Mouse (Mus musculus) MEL (cell line): ENCODE measurements around the gene Zfp109.

ENCODE experiments used
- CTCF ChIP-seq, 3 experiments: IDR thresholded peaks in 2 of 3; conservative IDR thresholded peaks in 1 of 3; 2 replicates each; pipeline ENCODE4 v1.5.1; 2011 to 2012; ENCODE audit warnings: low read length in 3 of 3, low read depth in 2 of 3, mild to moderate bottlenecking in 2 of 3, improper control_type of control experiment in 1 of 3, inconsistent platforms in 1 of 3, mixed read lengths in 1 of 3, moderate library complexity in 1 of 3; ENCODE audit not compliant: control insufficient read depth in 1 of 3, insufficient read depth in 1 of 3, poor library complexity in 1 of 3, severe bottlenecking in 1 of 3
- GABPA ChIP-seq: IDR thresholded peaks from 2 replicates; pipeline ENCODE4 v1.6.1; 2012; ENCODE audit warnings: low read depth, mild to moderate bottlenecking, inconsistent platforms, low read length, improper control_type of control experiment, moderate library complexity
- GATA1 ChIP-seq: IDR thresholded peaks from 2 replicates; pipeline ENCODE4 v1.6.1; 2011; ENCODE audit warnings: low read depth, low read length, improper control_type of control experiment
- MAFK ChIP-seq: IDR thresholded peaks from 2 replicates; pipeline ENCODE4 v1.6.1; 2011; ENCODE audit warnings: low read depth, mild to moderate bottlenecking, low read length, improper control_type of control experiment, borderline replicate concordance
- MEF2A ChIP-seq: IDR thresholded peaks from 2 replicates; pipeline ENCODE4 v1.6.1; 2014; ENCODE audit warnings: low read depth, mild to moderate bottlenecking, inconsistent platforms, low read length, improper control_type of control experiment; ENCODE audit not compliant: poor library complexity, insufficient replicate concordance, severe bottlenecking; ENCODE audit errors: extremely low read depth
- POLR2AphosphoS5 ChIP-seq: IDR thresholded peaks from 2 replicates; pipeline ENCODE4 v1.6.1; 2012; ENCODE audit warnings: low read depth, borderline replicate concordance, mild to moderate bottlenecking, inconsistent platforms, low read length, moderate library complexity, mixed read lengths
- TAL1 ChIP-seq: IDR thresholded peaks from 2 replicates; pipeline ENCODE4 v1.6.1; 2012; ENCODE audit warnings: mild to moderate bottlenecking, inconsistent platforms, low read length, moderate library complexity, mixed read lengths
- TBP ChIP-seq: IDR thresholded peaks from 2 replicates; pipeline ENCODE4 v1.8.0; 2011; ENCODE audit warnings: low read depth, low read length, improper control_type of control experiment

DNA sequence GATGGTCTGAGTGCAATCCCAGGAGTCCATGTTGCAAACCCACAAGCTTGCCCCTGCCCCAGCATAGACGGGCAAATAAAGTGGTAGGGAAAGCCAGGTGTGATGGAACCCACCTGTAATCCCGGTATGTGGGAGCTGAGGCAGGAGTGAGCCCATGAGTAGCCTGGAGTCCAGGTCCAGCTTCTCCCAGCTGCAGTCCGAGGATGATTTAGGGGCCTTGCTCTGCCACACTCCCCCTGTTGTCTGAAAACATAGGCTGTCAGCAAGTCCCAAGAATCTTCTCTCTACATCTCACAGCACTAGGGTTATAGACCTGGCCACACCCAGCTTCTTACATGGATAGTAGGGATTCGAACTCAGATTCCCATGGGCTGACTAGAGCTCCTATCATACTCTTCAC is 49.6 kb upstream of the Zfp109 start:
- TF ChIP-seq CTCF (IDR thresholded peaks at IDR 0.05 in 2 of 3, conservative IDR thresholded peaks at IDR 0.05 in 1 of 3; ENCODE audit: control insufficient read depth in 1 of 3, insufficient read depth in 1 of 3, low read depth in 2 of 3, low read length in 3 of 3, poor library complexity in 1 of 3, severe bottlenecking in 1 of 3) (no peak), TAL1 (no peak), TBP (no peak), POLR2AphosphoS5 (no peak), MAFK (no peak), MEF2A (no peak), GABPA (no peak), GATA1 (no peak)
